Mouse (Mus musculus) thymus, adult 2 months (tissue): ENCODE data around the gene Osbpl3. TPM values are rescaled to one million over a fixed set of nuclear protein-coding genes. Genes with fewer than 3 reads are reported as not detected.
A peak's percentile ranks its signal among the peaks of the same experiment; 100 is the strongest.

Experiments used
- DNase-seq: peaks from one replicate; pipeline ENCODE4 v3.0.0; 2021
- H3K27ac ChIP-seq: fragments of 200-500 bp; 2 replicates; pipeline ENCODE4 v1.5.1; 2012; ENCODE audit warnings: low read length, control low read depth; ENCODE audit not compliant: control insufficient read depth, insufficient read depth
- H3K27me3 ChIP-seq: fragments of 200-500 bp; 2 replicates; pipeline ENCODE4 v1.6.1; 2012; ENCODE audit warnings: mild to moderate bottlenecking, low read length, moderate library complexity, mixed read lengths; ENCODE audit not compliant: control insufficient read depth, insufficient read depth
- H3K36me3 ChIP-seq: fragments of 200-500 bp; 2 replicates; pipeline ENCODE4 v1.6.1; 2012; ENCODE audit warnings: mild to moderate bottlenecking, low read length, moderate library complexity; ENCODE audit not compliant: control insufficient read depth, insufficient read depth
- H3K4me1 ChIP-seq: fragments of 200-500 bp; replicated peaks from 2 replicates; pipeline ENCODE4 v1.6.1; 2012; ENCODE audit warnings: low read length; ENCODE audit not compliant: control insufficient read depth, insufficient read depth
- H3K4me3 ChIP-seq: fragments of 200-500 bp; 2 replicates; pipeline ENCODE4 v1.5.1; 2012; ENCODE audit warnings: mild to moderate bottlenecking, low read length, control low read depth, moderate library complexity; ENCODE audit not compliant: control insufficient read depth, insufficient read depth
- CTCF ChIP-seq: fragments of 200-500 bp; IDR thresholded peaks from 2 replicates; pipeline ENCODE4 v1.5.1; 2012; ENCODE audit warnings: mild to moderate bottlenecking, control low read depth, low read length, moderate library complexity, borderline replicate concordance; ENCODE audit not compliant: control insufficient read depth, poor library complexity, insufficient read depth; ENCODE audit errors: extremely low read depth
- POLR2A ChIP-seq: fragments of 200-500 bp; IDR thresholded peaks from 2 replicates; pipeline ENCODE4 v1.6.1; 2012; ENCODE audit warnings: mild to moderate bottlenecking, low read length, control low read depth, moderate library complexity; ENCODE audit not compliant: control insufficient read depth, poor library complexity, insufficient read depth; ENCODE audit errors: extremely low read depth
- WGBS: fragments of 180-500 bp; shearing (Covaris S2); methylation state at CpG from one replicate; pipeline ENCODE4 v1.1.7; 2018; 5-methylcytosine and 5-hydroxymethylcytosine counted together
- polyA plus RNA-seq: library from polyadenylated mRNA; depleted of rRNA; stranded (reverse); fragments of >200 nt; gene quantifications from 2 replicates; pipeline ENCODE4 v1.2.3, GENCODE M21; 2012

Gene Osbpl3
- polyA plus RNA-seq, 1 experiment: 6.7 TPM

- no peak for TF ChIP-seq CTCF
- no peak for TF ChIP-seq POLR2A
- 57% methylated on average over 4 of the region's 4 CpGs for WGBS
- Histone ChIP-seq H3K27me3 (no peaks in the 10 kb centered on the region), H3K4me3 (no peak overlapping the region), H3K27ac (no peak overlapping the region), H3K36me3 (no peaks in the 10 kb centered on the region), H3K4me1 (no peaks in the 10 kb centered on the region)
- DNase-seq: no peak
Observed at GRCm38 (mm10) chr6:50306625-50307024, 149.4 kb downstream of the Osbpl3 start.

- TF ChIP-seq POLR2A: no peak
- peak; percentile 81; the same call in 1 of the 2 replicates for TF ChIP-seq CTCF
- Histone ChIP-seq H3K36me3 (no peaks in the 10 kb centered on the region), H3K4me1 (no peaks in the 10 kb centered on the region), H3K27me3 (no peaks in the 10 kb centered on the region), H3K4me3 (no peak overlapping the region), H3K27ac (no peak overlapping the region)
- WGBS: 41% methylated on average over 4 of the region's 4 CpGs
- DNase-seq: peak; percentile 70
Observed at GRCm38 (mm10) chr6:50304949-50305491, 151.0 kb downstream of the Osbpl3 start.

- no peak for DNase-seq
- Histone ChIP-seq H3K27me3 (no peaks in the 10 kb centered on the region), H3K4me3 (no peak overlapping the region), H3K36me3 (no peaks in the 10 kb centered on the region), H3K4me1 (no peaks in the 10 kb centered on the region), H3K27ac (no peak overlapping the region)
- 94% methylated on average over 7 of the region's 7 CpGs for WGBS
- TF ChIP-seq POLR2A (no peak), CTCF (no peak)
Observed at GRCm38 (mm10) chr6:50301121-50301520, 154.9 kb downstream of the Osbpl3 start.

GRCm38 (mm10) chr6:50300622-50301021 lies 155.4 kb downstream of the Osbpl3 start:
- no peaks in the 10 kb centered on the region for H3K4me1 ChIP-seq
- WGBS: 65% methylated on average over 6 of the region's 6 CpGs
- H3K36me3 ChIP-seq: no peaks in the 10 kb centered on the region
- TF ChIP-seq CTCF: no peak
- no peak overlapping the region for H3K27ac ChIP-seq
- H3K4me3 ChIP-seq: no peak overlapping the region
- H3K27me3 ChIP-seq: no peaks in the 10 kb centered on the region
- DNase-seq: no peak

- Histone ChIP-seq H3K27ac (no peak overlapping the region), H3K4me3 (no peak overlapping the region), H3K27me3 (no peaks in the 10 kb centered on the region), H3K36me3 (no peaks in the 10 kb centered on the region), H3K4me1 (no peaks in the 10 kb centered on the region)
- 84% methylated on average over 7 of the region's 7 CpGs for WGBS
- DNase-seq: no peak
- no peak for TF ChIP-seq POLR2A
- no peak for TF ChIP-seq CTCF
Observed at GRCm38 (mm10) chr6:50299071-50299470, 156.9 kb downstream of the Osbpl3 start.

- Histone ChIP-seq H3K27ac (no peak overlapping the region), H3K27me3 (no peaks in the 10 kb centered on the region), H3K36me3 (no peaks in the 10 kb centered on the region), H3K4me3 (no peak overlapping the region), H3K4me1 (no peaks in the 10 kb centered on the region)
- DNase-seq: no peak
- 97% methylated on average over 9 of the region's 9 CpGs for WGBS
- no peak for TF ChIP-seq POLR2A
- TF ChIP-seq CTCF: no peak
Observed at GRCm38 (mm10) chr6:50297671-50298070, 158.3 kb downstream of the Osbpl3 start.

GRCm38 (mm10) chr6:50295136-50295535 lies 160.9 kb downstream of the Osbpl3 start:
- H3K27ac ChIP-seq: no peak overlapping the region
- 78% methylated on average over 10 of the region's 10 CpGs for WGBS
- H3K27me3 ChIP-seq: no peaks in the 10 kb centered on the region
- no peaks in the 10 kb centered on the region for H3K36me3 ChIP-seq
- H3K4me1 ChIP-seq: no peaks in the 10 kb centered on the region
- no peak for DNase-seq
- H3K4me3 ChIP-seq: no peak overlapping the region
- TF ChIP-seq CTCF (no peak), POLR2A (no peak)
